Mouse (Mus musculus) megakaryocyte, embryonic 14.5 days (primary cell): Measurements from ENCODE around the gene BC107364. TPM values are rescaled to one million over a fixed set of nuclear protein-coding genes. Genes with fewer than 3 reads are reported as not detected.
A peak's percentile ranks its signal among the peaks of the same experiment; 100 is the strongest.
"Not testable (repeated sequence)": the region's sequence is repeated elsewhere in the genome, so short reads cannot be mapped to it uniquely, and the experiment has no call there.

Source experiments
- H3K27me3 ChIP-seq: replicated peaks from 2 replicates; pipeline ENCODE3; 2012; ENCODE audit warnings: inconsistent platforms
- H3K36me3 ChIP-seq: replicated peaks from 2 replicates; pipeline ENCODE3; 2012; ENCODE audit warnings: low read length, inconsistent platforms, mixed read lengths
- H3K4me1 ChIP-seq: 2 replicates; pipeline ENCODE4 v1.6.1; 2012; ENCODE audit warnings: inconsistent platforms
- H3K4me3 ChIP-seq: replicated peaks from 2 replicates; pipeline ENCODE3; 2012; ENCODE audit warnings: moderate library complexity, mild to moderate bottlenecking, inconsistent platforms
- H3K9me3 ChIP-seq: 2 replicates; pipeline ENCODE4 v1.6.1; 2012; ENCODE audit warnings: inconsistent platforms
- FLI1 ChIP-seq: IDR thresholded peaks from 2 replicates; pipeline ENCODE4 v1.6.1; 2012; ENCODE audit warnings: low read length, inconsistent platforms, mixed read lengths
- GATA1 ChIP-seq: IDR thresholded peaks from 3 replicates; pipeline ENCODE4 v1.6.1; 2012; ENCODE audit warnings: mixed read lengths, low read length, inconsistent platforms, borderline replicate concordance
- polyA plus RNA-seq: library from polyadenylated mRNA; stranded (reverse); fragments of >175 nt; gene quantifications from 2 replicates; pipeline ENCODE4 v1.2.3, GENCODE M21; 2012; ENCODE audit warnings: low replicate concordance; ENCODE audit not compliant: insufficient read depth

Gene BC107364
- polyA plus RNA-seq, 1 experiment: not detected

- Histone ChIP-seq H3K27me3 (peaks cover 76% of the 10 kb centered on the region), H3K36me3 (no peaks in the 10 kb centered on the region), H3K9me3 (peaks cover 11% of the 10 kb centered on the region), H3K4me1 (peaks cover 10% of the 10 kb centered on the region), H3K4me3 (peak overlapping the region; percentile 87)
- no peak for TF ChIP-seq GATA1
- TF ChIP-seq FLI1: no peak
Measured at GRCm38 (mm10) chr3:96474909-96475655, 23.0 kb upstream of the BC107364 start.

GRCm38 (mm10) chr3:96473556-96473955, 21.4 kb upstream of the BC107364 start:
- H3K27me3 ChIP-seq: peaks cover 80% of the 10 kb centered on the region

GRCm38 (mm10) chr3:96472066-96472465, 20.0 kb upstream of the BC107364 start:
- H3K36me3 ChIP-seq: no peaks in the 10 kb centered on the region
- peaks cover 10% of the 10 kb centered on the region for H3K4me1 ChIP-seq
- H3K4me3 ChIP-seq: no peak overlapping the region
- TF ChIP-seq FLI1: no peak
- TF ChIP-seq GATA1: no peak
- H3K27me3 ChIP-seq: peaks cover 77% of the 10 kb centered on the region
- peaks cover 20% of the 10 kb centered on the region for H3K9me3 ChIP-seq

More at GRCm38 (mm10) chr3:96473556-96473955, 21.4 kb upstream of the BC107364 start:
- not testable (repeated sequence) for H3K4me1 ChIP-seq, H3K4me3 ChIP-seq, H3K36me3 ChIP-seq
- peaks cover 11% of the 10 kb centered on the region for H3K9me3 ChIP-seq

GRCm38 (mm10) chr3:96469626-96470025, 17.5 kb upstream of the BC107364 start:
- Histone ChIP-seq H3K36me3 (no peaks in the 10 kb centered on the region), H3K27me3 (peaks cover 78% of the 10 kb centered on the region), H3K4me3 (no peak overlapping the region), H3K9me3 (peaks cover 20% of the 10 kb centered on the region), H3K4me1 (peaks cover under 1% of the 10 kb centered on the region)
- no peak for TF ChIP-seq FLI1
- TF ChIP-seq GATA1: no peak

- Histone ChIP-seq H3K27me3 (peaks cover 79% of the 10 kb centered on the region), H3K9me3 (peaks cover 20% of the 10 kb centered on the region)
- H3K4me1 ChIP-seq, H3K4me3 ChIP-seq, H3K36me3 ChIP-seq: not testable (repeated sequence)
Measured at GRCm38 (mm10) chr3:96468335-96468734, 16.2 kb upstream of the BC107364 start.

GRCm38 (mm10) chr3:96467641-96468040, 15.5 kb upstream of the BC107364 start:
- Histone ChIP-seq H3K9me3 (peaks cover 17% of the 10 kb centered on the region), H3K36me3 (no peaks in the 10 kb centered on the region), H3K4me3 (no peak overlapping the region), H3K4me1 (no peaks in the 10 kb centered on the region), H3K27me3 (peaks cover 73% of the 10 kb centered on the region)
- TF ChIP-seq FLI1: no peak
- TF ChIP-seq GATA1: no peak

- H3K4me1 ChIP-seq: no peaks in the 10 kb centered on the region
- TF ChIP-seq FLI1: no peak
- TF ChIP-seq GATA1: no peak
- H3K9me3 ChIP-seq: peaks cover 10% of the 10 kb centered on the region
- no peak overlapping the region for H3K4me3 ChIP-seq
- peaks cover 44% of the 10 kb centered on the region for H3K27me3 ChIP-seq
- no peaks in the 10 kb centered on the region for H3K36me3 ChIP-seq
Measured at GRCm38 (mm10) chr3:96463891-96464290, 11.8 kb upstream of the BC107364 start.

GRCm38 (mm10) chr3:96460568-96460870, 8.4 kb upstream of the BC107364 start:
- H3K27me3 ChIP-seq: peaks cover 22% of the 10 kb centered on the region
- not testable (repeated sequence) for H3K4me1 ChIP-seq, H3K36me3 ChIP-seq, H3K4me3 ChIP-seq, H3K9me3 ChIP-seq

GRCm38 (mm10) chr3:96459757-96460567, 7.9 kb upstream of the BC107364 start:
- H3K4me1 ChIP-seq, H3K36me3 ChIP-seq, H3K4me3 ChIP-seq, H3K9me3 ChIP-seq: not testable (repeated sequence)
- peaks cover 21% of the 10 kb centered on the region for H3K27me3 ChIP-seq

- not testable (repeated sequence) for H3K9me3 ChIP-seq, H3K4me3 ChIP-seq, H3K4me1 ChIP-seq, H3K36me3 ChIP-seq
- H3K27me3 ChIP-seq: peaks cover 17% of the 10 kb centered on the region
Measured at GRCm38 (mm10) chr3:96458886-96459439, 6.9 kb upstream of the BC107364 start.

GRCm38 (mm10) chr3:96458008-96458407, 5.9 kb upstream of the BC107364 start:
- not testable (repeated sequence) for H3K9me3 ChIP-seq, H3K4me1 ChIP-seq, H3K4me3 ChIP-seq, H3K36me3 ChIP-seq
- H3K27me3 ChIP-seq: peaks cover 14% of the 10 kb centered on the region

- H3K4me3 ChIP-seq, H3K36me3 ChIP-seq, H3K9me3 ChIP-seq, H3K4me1 ChIP-seq: not testable (repeated sequence)
- peaks cover 17% of the 10 kb centered on the region for H3K27me3 ChIP-seq
Measured at GRCm38 (mm10) chr3:96451181-96451737, 847 bp downstream of the BC107364 start.

- H3K4me1 ChIP-seq, H3K4me3 ChIP-seq, H3K36me3 ChIP-seq, H3K9me3 ChIP-seq: not testable (repeated sequence)
- H3K27me3 ChIP-seq: peaks cover 21% of the 10 kb centered on the region
Measured at GRCm38 (mm10) chr3:96450586-96450896, 1.6 kb downstream of the BC107364 start.

GRCm38 (mm10) chr3:96449762-96450585, 2.1 kb downstream of the BC107364 start:
- not testable (repeated sequence) for H3K4me3 ChIP-seq, H3K36me3 ChIP-seq, H3K4me1 ChIP-seq, H3K9me3 ChIP-seq
- H3K27me3 ChIP-seq: peaks cover 21% of the 10 kb centered on the region
